Mouse (Mus musculus) thymus, adult 18-20 months (tissue): Measurements from ENCODE around the gene Kcng4.
A peak's percentile ranks its signal among the peaks of the same experiment; 100 is the strongest.

ENCODE experiments used
- DNase-seq, 2 experiments: peaks; one replicate each; pipeline ENCODE4 v3.0.0; 2022; ENCODE audit warnings: mixed read lengths in 2 of 2

Kcng4 gene

GRCm38 (mm10) chr8:119612471-119612870, 23.0 kb downstream of the Kcng4 start, which contains the start of gene Adad2:
Gene Adad2, plus strand, starts transcription at chr8:119612747.
- DNase-seq = no peak

- no peak for DNase-seq
Measured at GRCm38 (mm10) chr8:119606224-119606623, 29.3 kb downstream of the Kcng4 start.

- peak; percentile 79 to 84 for DNase-seq
Measured at GRCm38 (mm10) chr8:119604996-119605395, 30.5 kb downstream of the Kcng4 start, which contains the start of gene Taf1c. Gene Taf1c, minus strand, starts transcription at chr8:119605222.

GRCm38 (mm10) chr8:119604398-119604803, 31.1 kb downstream of the Kcng4 start:
- DNase-seq = no peak

GRCm38 (mm10) chr8:119603771-119604170, 31.7 kb downstream of the Kcng4 start:
- DNase-seq = no peak

GRCm38 (mm10) chr8:119591456-119591855, 44.0 kb downstream of the Kcng4 start:
- no peak for DNase-seq

GRCm38 (mm10) chr8:119590348-119590747, 45.1 kb downstream of the Kcng4 start:
- no peak for DNase-seq

GRCm38 (mm10) chr8:119588844-119589243, 46.6 kb downstream of the Kcng4 start:
- DNase-seq = no peak

GRCm38 (mm10) chr8:119588321-119588720, 47.2 kb downstream of the Kcng4 start:
- DNase-seq = no peak

- DNase-seq = no peak
Measured at GRCm38 (mm10) chr8:119585901-119586300, 49.6 kb downstream of the Kcng4 start.

- DNase-seq = no peak
Measured at GRCm38 (mm10) chr8:119580441-119581161, 54.9 kb downstream of the Kcng4 start.

- no peak for DNase-seq
Measured at GRCm38 (mm10) chr8:119579096-119579495, 56.4 kb downstream of the Kcng4 start.

GRCm38 (mm10) chr8:119575366-119575726, 60.1 kb downstream of the Kcng4 start:
- DNase-seq = no peak

GRCm38 (mm10) chr8:119574437-119575365, 60.8 kb downstream of the Kcng4 start, which contains the start of the genes Hsdl1 and Dnaaf1:
Gene Hsdl1, minus strand, starts transcription at chr8:119575183.
Gene Dnaaf1, plus strand, starts transcription at chr8:119575235.
- peak; percentile 89 to 90 for DNase-seq
